Mouse (Mus musculus) lung, adult 2 months (tissue): ENCODE data around the gene Gdf7.

Source experiments
- CTCF ChIP-seq: fragments of 200-500 bp; IDR thresholded peaks from 2 replicates; pipeline ENCODE4 v1.5.1; 2011; ENCODE audit warnings: mild to moderate bottlenecking, low read length, control low read depth; ENCODE audit not compliant: insufficient read depth
- POLR2A ChIP-seq: fragments of 200-500 bp; IDR thresholded peaks from 2 replicates; pipeline ENCODE4 v1.6.1; 2011; ENCODE audit warnings: low read depth, mild to moderate bottlenecking, control low read depth, low read length, borderline replicate concordance; ENCODE audit errors: extremely low read depth

DNA sequence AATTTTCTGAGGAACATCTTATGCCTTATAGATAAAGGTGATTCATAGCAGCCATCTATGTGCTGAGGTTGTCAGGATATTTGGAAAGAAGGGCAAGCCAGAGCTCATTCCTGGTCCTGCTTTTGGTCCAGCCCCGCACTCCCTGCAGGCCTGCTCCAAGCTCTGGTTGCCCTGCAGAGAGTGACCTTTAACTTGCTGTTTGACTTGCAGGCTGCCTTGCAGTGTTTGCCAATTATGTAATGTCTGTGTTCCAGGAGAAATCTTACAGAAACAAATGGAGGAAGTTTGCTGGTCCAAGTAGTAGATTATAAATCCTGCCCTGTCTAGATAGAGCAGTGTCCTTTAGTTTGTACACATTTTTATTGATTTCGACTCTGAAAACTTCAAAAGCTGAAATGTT, 30.3 kb downstream of the Gdf7 start:
- TF ChIP-seq CTCF (no peak), POLR2A (no peak)
